Mouse (Mus musculus): ENCODE results near the gene Ceacam11. TPM values are rescaled to one million over a fixed set of nuclear protein-coding genes. Genes with fewer than 3 reads are reported as not detected.

The Ceacam11 gene
- polyA plus RNA-seq (2017; shearing (Covaris generic)), result not detected

GRCm38 (mm10) chr7:17971824-17972223 is at the start of gene Ceacam11:
TSS of gene Ceacam11 (plus strand) at chr7:17972124.

DNA sequence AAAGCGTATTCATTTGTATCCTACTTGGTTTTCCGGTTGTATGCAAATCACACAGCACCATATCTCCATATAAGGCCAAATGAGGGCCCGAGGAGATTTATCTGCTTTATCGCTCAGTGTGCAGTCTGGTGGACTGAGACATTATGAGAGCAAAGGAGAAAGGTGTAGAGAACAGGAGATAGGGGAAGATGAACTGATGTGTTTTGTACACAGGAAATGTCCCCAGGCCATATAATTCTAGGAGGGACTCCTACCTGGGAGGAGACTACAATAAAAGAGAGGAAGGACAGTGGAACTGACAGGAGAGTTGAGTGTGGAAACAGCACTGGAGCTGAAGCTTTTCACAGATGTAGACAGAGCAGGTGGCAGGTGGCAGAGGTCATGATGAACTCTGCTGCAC is 37.7 kb downstream of the Ceacam11 start, which contains the start of gene Ceacam13:
TSS of gene Ceacam13 (plus strand) at position 301 of the 400 bp plus-strand sequence.

Other genes starting within 250 kb of the Ceacam11 start
- not detected for gene Ceacam14, start 159.5 kb upstream of the Ceacam11 start, polyA plus RNA-seq (2017; shearing (Covaris generic))
- gene Gm5155, start 100.4 kb upstream of the Ceacam11 start, polyA plus RNA-seq (2017; shearing (Covaris generic)), result not detected
- not detected for gene Ceacam13, start 37.8 kb downstream of the Ceacam11 start, polyA plus RNA-seq (2017; shearing (Covaris generic))
- not detected for gene Ceacam12, start 93.8 kb downstream of the Ceacam11 start, polyA plus RNA-seq (2017; shearing (Covaris generic))
- gene Igfl3, start 204.4 kb downstream of the Ceacam11 start, polyA plus RNA-seq (2017; shearing (Covaris generic)), result not detected

All from CD4-positive, CD25-positive, alpha-beta regulatory T cell, adult 9 weeks (primary cell).